ENCODE assay signal across 17 mouse cellular contexts in genomic region chr9:121247047-121247446, GRCm38 (mm10).
"Had no signal": no experiment of that assay in that cellular context is flagged by ENCODE, and none has a peak within 500 bp of the region (broad histone marks: within the 10 kb centered on the region; RNA-seq: fewer than 3 reads in every experiment).

No protein-coding gene starts in this region.

- H3K36me3 ChIP-seq: kidney, embryonic 15.5 days; liver, embryonic 13.5 days; midbrain, embryonic 12.5 days; midbrain, embryonic 15.5 days; neural tube, embryonic 12.5 days; neural tube, embryonic 15.5 days had no signal

- DNase-seq: kidney, adult 8-10 months; layer of hippocampus, adult 9-11 months; layer of hippocampus, postnatal 36 days; liver, embryonic 13.5 days; lung, adult 2 months; right cerebral cortex, adult 18-20 months; right cerebral cortex, postnatal 14 days; right cerebral cortex, postnatal 4 days; thymus, adult 18-20 months had no signal

- H3K9me3 ChIP-seq: kidney, embryonic 15.5 days; liver, embryonic 13.5 days; midbrain, embryonic 12.5 days; midbrain, embryonic 15.5 days; neural tube, embryonic 12.5 days; neural tube, embryonic 15.5 days had no signal

- H3K4me1 ChIP-seq: kidney, embryonic 15.5 days; liver, embryonic 13.5 days; midbrain, embryonic 12.5 days; midbrain, embryonic 15.5 days; neural tube, embryonic 12.5 days; neural tube, embryonic 15.5 days had no signal

- H3K27ac ChIP-seq: kidney, embryonic 15.5 days; layer of hippocampus, adult 2 months; left cerebral cortex, adult 2 months; liver, embryonic 13.5 days; macrophage; midbrain, embryonic 12.5 days; midbrain, embryonic 15.5 days; neural tube, embryonic 12.5 days; neural tube, embryonic 15.5 days had no signal

- H3K27me3 ChIP-seq: kidney, embryonic 15.5 days; liver, embryonic 13.5 days; midbrain, embryonic 12.5 days; midbrain, embryonic 15.5 days; neural tube, embryonic 12.5 days; neural tube, embryonic 15.5 days had no signal

- H3K4me3 ChIP-seq: kidney, embryonic 15.5 days; layer of hippocampus, adult 2 months; left cerebral cortex, adult 2 months; liver, embryonic 13.5 days; midbrain, embryonic 12.5 days; midbrain, embryonic 15.5 days; neural tube, embryonic 12.5 days; neural tube, embryonic 15.5 days had no signal
